Mouse (Mus musculus) myocyte (in vitro differentiated cells): ENCODE measurements around the gene Slc25a53. TPM values are rescaled to one million over a fixed set of nuclear protein-coding genes. Genes with fewer than 3 reads are reported as not detected.

Experiments used
- H3K27me3 ChIP-seq: one replicate; pipeline ENCODE4 v1.6.1; 2011; ENCODE audit not compliant: control insufficient read depth, insufficient read depth, insufficient read length
- H3K36me3 ChIP-seq: one replicate; pipeline ENCODE4 v1.6.1; 2011; ENCODE audit not compliant: control insufficient read depth, insufficient read depth
- H3K4me2 ChIP-seq: one replicate; pipeline ENCODE4 v1.6.1; 2011; ENCODE audit warnings: low read depth, control low read depth
- H3K4me3 ChIP-seq: one replicate; pipeline ENCODE4 v1.5.1; 2011; ENCODE audit warnings: mild to moderate bottlenecking, control low read depth, moderate library complexity
- H3K79me2 ChIP-seq: one replicate; pipeline ENCODE4 v1.6.1; 2011; ENCODE audit not compliant: control insufficient read depth, insufficient read depth
- H3ac ChIP-seq: one replicate; pipeline ENCODE4 v1.6.1; 2011; ENCODE audit not compliant: control insufficient read depth, insufficient read length
- CEBPB ChIP-seq: IDR thresholded peaks from 2 replicates; pipeline ENCODE4 v1.6.1; 2011; ENCODE audit warnings: mild to moderate bottlenecking, moderate library complexity; ENCODE audit not compliant: poor library complexity, insufficient read depth, severe bottlenecking
- E2F4 ChIP-seq: IDR thresholded peaks from one replicate; pipeline ENCODE4 v1.6.1; 2011; ENCODE audit warnings: mild to moderate bottlenecking, control low read depth, moderate library complexity; ENCODE audit not compliant: insufficient read depth
- MAX ChIP-seq: IDR thresholded peaks from one replicate; pipeline ENCODE4 v1.6.1; 2011; ENCODE audit warnings: low read depth, mild to moderate bottlenecking, control low read depth
- MYOD1 ChIP-seq, 3 experiments: IDR thresholded peaks; one replicate each; pipeline ENCODE4 v1.6.1; 2011; ENCODE audit warnings: control low read depth in 2 of 3, low read depth in 2 of 3, mild to moderate bottlenecking in 2 of 3, moderate library complexity in 1 of 3; ENCODE audit not compliant: insufficient read length in 2 of 3, control insufficient read depth in 1 of 3
- MYOG ChIP-seq, 3 experiments: IDR thresholded peaks; one replicate each; pipeline ENCODE4 v1.6.1; 2011; ENCODE audit warnings: control low read depth in 2 of 3, low read depth in 2 of 3, mild to moderate bottlenecking in 2 of 3; ENCODE audit not compliant: insufficient read length in 2 of 3, control insufficient read depth in 1 of 3, insufficient read depth in 1 of 3
- POLR2A ChIP-seq: IDR thresholded peaks from one replicate; pipeline ENCODE4 v1.6.1; 2011; ENCODE audit warnings: low read depth, mild to moderate bottlenecking, control low read depth, moderate library complexity; ENCODE audit not compliant: insufficient read length
- POLR2AphosphoS2 ChIP-seq: IDR thresholded peaks from one replicate; pipeline ENCODE4 v1.6.1; 2011; ENCODE audit warnings: low read depth, control low read depth; ENCODE audit not compliant: insufficient read length
- REST ChIP-seq: IDR thresholded peaks from one replicate; pipeline ENCODE4 v1.6.1; 2011; ENCODE audit warnings: mild to moderate bottlenecking, control low read depth, moderate library complexity; ENCODE audit not compliant: insufficient read depth, insufficient read length
- SRF ChIP-seq: IDR thresholded peaks from one replicate; pipeline ENCODE4 v1.6.1; 2011; ENCODE audit warnings: low read depth; ENCODE audit not compliant: control insufficient read depth, insufficient read length
- TCF12 ChIP-seq: IDR thresholded peaks from one replicate; pipeline ENCODE4 v1.6.1; 2011; ENCODE audit warnings: mild to moderate bottlenecking, control low read depth; ENCODE audit not compliant: poor library complexity, insufficient read depth, severe bottlenecking
- TCF3 ChIP-seq: IDR thresholded peaks from one replicate; pipeline ENCODE4 v1.6.1; 2011; ENCODE audit warnings: low read depth, control low read depth; ENCODE audit not compliant: insufficient read length
- USF1 ChIP-seq: IDR thresholded peaks from one replicate; pipeline ENCODE4 v1.6.1; 2011; ENCODE audit warnings: low read depth, mild to moderate bottlenecking, control low read depth, moderate library complexity
- polyA plus RNA-seq: library from polyadenylated mRNA; unstranded; fragments of >200 nt; fragmentation: generic; extraction: Trizol; gene quantifications from one replicate; pipeline ENCODE4 v1.2.1, GENCODE M21; 2012; ENCODE audit warnings: missing spikeins

Slc25a53 gene
- polyA plus RNA-seq, 1 experiment, result 1.1 TPM

- Histone ChIP-seq H3K79me2 (peaks cover 15% of the 10 kb centered on the region), H3ac (no peak overlapping the region), H3K36me3 (no peaks in the 10 kb centered on the region), H3K4me3 (peak overlapping the region; percentile 48), H3K4me2 (peak overlapping the region; percentile 57), H3K27me3 (no peaks in the 10 kb centered on the region)
- TF ChIP-seq CEBPB, result no peak
- TF ChIP-seq E2F4, result no peak
- TF ChIP-seq MYOG (IDR thresholded peaks at IDR 0.05; ENCODE audit: control insufficient read depth in 1 of 3, insufficient read depth in 1 of 3, insufficient read length in 2 of 3, low read depth in 2 of 3), result no peak
- TF ChIP-seq REST, result no peak
- no peak for TF ChIP-seq USF1
- no peak for TF ChIP-seq POLR2A
- TF ChIP-seq SRF, result no peak
These were observed 567 bp downstream of the Slc25a53 start for GRCm38 (mm10) chrX:137037470-137037999.

DNA sequence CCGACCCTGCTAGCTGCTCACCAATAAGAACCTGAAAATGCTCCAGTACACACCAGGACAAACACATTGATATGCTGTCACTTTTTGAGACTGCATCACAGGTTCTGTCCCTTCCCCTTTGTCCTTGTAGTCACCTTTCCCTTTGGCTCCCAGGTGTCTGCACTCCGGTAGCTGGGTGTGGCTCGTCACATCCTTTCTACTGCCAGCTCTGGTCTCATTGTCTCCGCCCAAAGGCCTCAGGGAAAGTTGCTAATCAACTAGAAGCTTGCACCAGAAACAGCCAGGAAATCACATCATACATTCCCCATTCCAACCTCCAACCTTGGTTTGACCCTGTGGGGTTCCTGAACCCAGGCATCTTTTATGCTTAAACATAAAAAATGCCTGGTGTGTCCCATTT lies 3.8 kb downstream of the Slc25a53 start:
- no peaks in the 10 kb centered on the region for H3K27me3 ChIP-seq
- H3ac ChIP-seq, result no peak overlapping the region
- no peaks in the 10 kb centered on the region for H3K36me3 ChIP-seq
- peaks cover 15% of the 10 kb centered on the region for H3K79me2 ChIP-seq
- H3K4me3 ChIP-seq, result no peak overlapping the region
- H3K4me2 ChIP-seq, result no peak overlapping the region
- TF ChIP-seq MAX (no peak), POLR2A (no peak), POLR2AphosphoS2 (no peak), MYOD1 (IDR thresholded peaks at IDR 0.05; ENCODE audit: control insufficient read depth in 1 of 3, insufficient read length in 2 of 3, low read depth in 2 of 3) (no peak), TCF3 (no peak), TCF12 (no peak)

GRCm38 (mm10) chrX:137031726-137032125 lies 6.4 kb downstream of the Slc25a53 start:
- TF ChIP-seq POLR2A (no peak), POLR2AphosphoS2 (no peak), CEBPB (no peak), REST (no peak), MYOG (IDR thresholded peaks at IDR 0.05; ENCODE audit: control insufficient read depth in 1 of 3, insufficient read depth in 1 of 3, insufficient read length in 2 of 3, low read depth in 2 of 3) (no peak), E2F4 (no peak), USF1 (no peak), MAX (no peak), TCF12 (no peak), SRF (no peak), TCF3 (no peak)
- H3K36me3 ChIP-seq, result no peaks in the 10 kb centered on the region
- H3K4me2 ChIP-seq, result no peak overlapping the region
- no peaks in the 10 kb centered on the region for H3K27me3 ChIP-seq
- no peak overlapping the region for H3ac ChIP-seq
- H3K4me3 ChIP-seq, result no peak overlapping the region
- H3K79me2 ChIP-seq, result peaks cover 8% of the 10 kb centered on the region

DNA sequence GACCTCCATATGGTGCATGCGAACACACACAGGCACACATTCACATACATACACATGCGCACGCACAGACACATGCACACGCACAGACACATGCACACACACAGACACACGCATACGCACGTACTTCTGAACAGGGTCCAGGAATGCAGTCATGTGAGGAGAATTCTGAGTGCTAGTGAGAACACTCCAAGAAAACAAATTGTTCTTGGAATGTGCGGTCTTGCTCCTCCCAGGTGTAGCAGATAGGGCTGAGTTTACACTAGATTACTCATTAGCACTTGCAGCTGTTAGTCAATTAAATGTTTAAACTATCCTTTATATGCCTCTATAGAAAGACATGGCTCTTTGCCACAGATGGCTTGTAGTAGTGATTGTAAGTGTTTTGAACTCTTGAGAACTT lies 7.2 kb downstream of the Slc25a53 start:
- no peaks in the 10 kb centered on the region for H3K27me3 ChIP-seq
- no peak overlapping the region for H3K4me3 ChIP-seq
- TF ChIP-seq TCF3 (no peak), MYOD1 (IDR thresholded peaks at IDR 0.05; ENCODE audit: control insufficient read depth in 1 of 3, insufficient read length in 2 of 3, low read depth in 2 of 3) (no peak), MYOG (IDR thresholded peaks at IDR 0.05; ENCODE audit: control insufficient read depth in 1 of 3, insufficient read depth in 1 of 3, insufficient read length in 2 of 3, low read depth in 2 of 3) (no peak), MAX (no peak), POLR2AphosphoS2 (no peak), POLR2A (no peak), SRF (no peak), TCF12 (no peak), REST (no peak), E2F4 (no peak), USF1 (no peak), CEBPB (no peak)
- H3ac ChIP-seq, result no peak overlapping the region
- H3K79me2 ChIP-seq, result peaks cover 3% of the 10 kb centered on the region
- H3K36me3 ChIP-seq, result no peaks in the 10 kb centered on the region
- H3K4me2 ChIP-seq, result no peak overlapping the region

- Histone ChIP-seq H3K36me3 (no peaks in the 10 kb centered on the region), H3K27me3 (no peaks in the 10 kb centered on the region), H3K4me3 (no peak overlapping the region), H3K79me2 (no peaks in the 10 kb centered on the region), H3ac (no peak overlapping the region), H3K4me2 (no peak overlapping the region)
- TF ChIP-seq TCF12 (no peak), SRF (peak; percentile 84)
These were observed 18.8 kb downstream of the Slc25a53 start for GRCm38 (mm10) chrX:137019310-137019709.
